Mouse (Mus musculus): ENCODE results near the gene Als2.

The Als2 gene

GRCm38 (mm10) chr1:59166232-59166905, 70.7 kb downstream of the Als2 start:
- DNase-seq (ENCODE audit: low read depth) = no peak

- no peak for DNase-seq (ENCODE audit: low read depth)
These were observed 73.1 kb downstream of the Als2 start for GRCm38 (mm10) chr1:59163918-59164317.

- DNase-seq (ENCODE audit: low read depth) = no peak
These were observed 74.0 kb downstream of the Als2 start, which contains the start of gene Mpp4 for GRCm38 (mm10) chr1:59163030-59163461. Gene Mpp4, minus strand, starts transcription at chr1:59163389.

DNA sequence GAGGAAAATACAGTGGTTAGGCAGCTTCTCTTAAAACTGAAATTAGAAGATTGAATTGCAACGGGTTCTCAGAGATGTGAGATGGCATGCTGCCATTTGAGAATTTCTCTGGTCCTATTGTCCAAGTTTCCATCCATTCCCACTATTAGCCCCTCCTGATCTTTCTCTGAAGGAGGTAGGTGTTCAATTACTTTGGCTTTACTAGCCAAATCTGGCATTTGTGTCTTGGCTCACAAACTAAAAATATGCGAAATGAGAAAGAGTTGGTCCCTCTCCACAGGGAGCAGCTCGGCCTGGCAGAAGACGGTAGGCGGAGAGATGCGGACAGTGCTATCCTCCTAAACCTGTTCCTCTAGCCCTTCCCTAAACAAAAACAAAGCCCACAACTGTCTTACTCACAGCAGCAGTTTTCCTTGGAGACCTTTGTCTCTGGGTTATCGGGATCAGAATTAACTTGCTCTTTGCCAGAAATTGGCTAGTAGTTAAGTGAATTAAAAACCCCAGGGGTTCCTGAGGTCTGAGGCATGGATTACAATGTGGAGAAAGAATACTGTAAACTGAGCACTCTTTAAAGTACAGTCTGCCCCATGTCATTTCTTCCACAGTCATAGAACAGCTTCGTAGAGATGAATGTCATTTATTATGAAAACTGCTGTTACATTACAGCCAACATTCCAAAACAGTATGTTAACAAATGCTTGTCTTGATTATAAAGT, 74.6 kb downstream of the Als2 start:
- DNase-seq (ENCODE audit: low read depth) = no peak

- DNase-seq (ENCODE audit: low read depth) = no peak
These were observed 75.6 kb downstream of the Als2 start for GRCm38 (mm10) chr1:59161396-59161795.

- no peak for DNase-seq (ENCODE audit: low read depth)
These were observed 76.2 kb downstream of the Als2 start for GRCm38 (mm10) chr1:59160871-59161270.

DNA sequence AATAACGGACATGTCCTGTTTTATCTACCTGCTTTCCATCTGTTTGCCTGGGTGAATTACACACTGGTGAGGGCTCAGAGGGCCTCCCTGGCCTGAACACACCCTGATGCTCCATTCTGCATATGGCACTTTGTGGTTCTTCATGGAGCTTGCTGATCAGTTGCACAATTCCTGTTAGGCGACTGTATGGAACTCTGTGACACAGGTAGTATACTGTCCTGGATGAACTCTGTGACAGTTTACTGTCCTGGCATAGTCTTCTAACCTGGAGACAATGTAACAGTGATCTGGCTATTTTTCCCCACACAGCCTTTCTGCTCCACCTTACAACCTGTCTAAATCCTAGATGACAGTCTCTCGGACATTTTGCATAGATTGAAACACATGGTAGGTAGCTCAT, 77.9 kb downstream of the Als2 start:
- no peak for DNase-seq (ENCODE audit: low read depth)

GRCm38 (mm10) chr1:59158498-59158897, 78.5 kb downstream of the Als2 start:
- no peak for DNase-seq (ENCODE audit: low read depth)

DNA sequence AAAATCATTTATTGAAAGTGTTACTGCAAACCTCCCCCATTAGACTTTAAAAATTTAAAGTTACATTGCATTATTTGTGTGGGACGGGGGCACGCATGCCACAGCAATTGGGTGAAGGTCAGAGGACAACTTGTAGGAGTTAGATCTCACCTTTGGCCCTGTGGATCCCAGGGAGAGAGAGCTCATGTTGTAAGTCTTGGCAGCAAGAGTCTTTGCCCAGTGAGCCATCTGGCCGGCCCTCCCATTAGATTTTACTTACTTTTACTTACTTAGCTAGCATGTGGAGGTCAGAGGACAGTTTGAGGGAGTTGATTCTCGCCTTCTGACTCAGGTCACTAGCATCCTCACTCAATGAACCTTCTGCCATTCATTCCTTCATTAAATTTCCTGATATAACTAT, 79.2 kb downstream of the Als2 start:
- no peak for DNase-seq (ENCODE audit: low read depth)

GRCm38 (mm10) chr1:59152346-59152745, 84.7 kb downstream of the Als2 start:
- no peak for DNase-seq (ENCODE audit: low read depth)

- peak; percentile 4 for DNase-seq (ENCODE audit: low read depth)
These were observed 86.5 kb downstream of the Als2 start for GRCm38 (mm10) chr1:59150542-59150941.

- peak; percentile 40 for DNase-seq (ENCODE audit: low read depth)
These were observed 92.5 kb downstream of the Als2 start for GRCm38 (mm10) chr1:59144543-59144942.

DNA sequence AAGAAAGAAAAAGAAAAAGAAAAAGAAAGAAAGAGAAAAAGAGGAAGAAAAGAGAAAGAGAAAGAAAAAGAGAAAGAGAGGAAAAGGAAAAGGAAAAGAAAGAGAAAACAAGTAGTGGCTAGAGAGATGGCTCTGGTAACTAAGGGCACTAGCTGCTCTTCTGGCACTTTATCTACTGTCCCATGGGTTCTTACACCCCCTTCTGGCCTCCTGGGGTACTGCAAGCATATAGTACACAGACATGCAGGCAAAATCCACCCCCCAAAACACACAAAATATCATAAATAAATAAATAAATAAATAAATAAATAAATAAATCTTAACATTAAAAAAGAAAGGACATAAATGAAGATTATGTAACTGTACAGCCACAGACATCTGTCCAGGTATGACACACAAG, 94.2 kb downstream of the Als2 start:
- DNase-seq (ENCODE audit: low read depth) = peak; percentile 78

DNA sequence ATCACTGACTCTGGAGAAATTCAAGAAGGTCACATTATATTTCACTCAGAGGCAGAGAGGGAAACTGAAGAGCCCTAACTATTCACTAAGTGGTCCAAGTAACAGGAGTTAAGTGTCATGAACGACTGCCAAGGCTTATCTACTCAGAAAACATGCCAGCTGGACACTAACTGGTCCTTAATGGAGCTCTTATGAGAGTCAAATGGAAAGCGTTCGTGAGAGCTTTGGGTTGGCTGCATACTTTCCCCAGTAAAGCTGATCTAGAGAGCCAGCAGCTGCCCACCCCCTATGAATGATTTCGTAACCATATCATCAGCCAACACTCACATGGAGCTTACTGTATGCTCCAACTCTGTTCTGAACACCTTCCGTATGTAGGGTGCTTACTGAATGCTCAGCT, 102.6 kb downstream of the Als2 start:
- no peak for DNase-seq (ENCODE audit: low read depth)

DNA sequence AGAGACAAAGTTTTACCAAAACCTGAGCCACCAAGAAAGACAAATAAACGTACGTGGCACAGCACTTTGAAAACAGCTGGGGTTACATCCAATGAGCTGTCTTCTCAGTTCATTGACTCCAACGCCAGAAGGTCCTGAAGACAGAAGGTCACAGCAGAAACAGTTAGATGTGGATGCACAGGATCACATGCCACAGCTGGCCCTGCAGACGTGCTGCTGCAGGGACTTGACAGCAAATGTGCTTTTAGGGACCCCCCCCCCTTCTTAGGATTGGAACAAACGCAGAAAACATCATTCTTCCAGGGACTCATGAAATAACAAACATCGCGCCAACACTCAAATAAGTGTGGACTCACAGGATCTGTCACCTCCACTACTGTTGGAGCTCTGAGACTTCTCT, 108.2 kb downstream of the Als2 start:
- DNase-seq (ENCODE audit: low read depth) = no peak

- no peak for DNase-seq (ENCODE audit: low read depth)
These were observed 111.5 kb downstream of the Als2 start for GRCm38 (mm10) chr1:59125558-59125957.

DNA sequence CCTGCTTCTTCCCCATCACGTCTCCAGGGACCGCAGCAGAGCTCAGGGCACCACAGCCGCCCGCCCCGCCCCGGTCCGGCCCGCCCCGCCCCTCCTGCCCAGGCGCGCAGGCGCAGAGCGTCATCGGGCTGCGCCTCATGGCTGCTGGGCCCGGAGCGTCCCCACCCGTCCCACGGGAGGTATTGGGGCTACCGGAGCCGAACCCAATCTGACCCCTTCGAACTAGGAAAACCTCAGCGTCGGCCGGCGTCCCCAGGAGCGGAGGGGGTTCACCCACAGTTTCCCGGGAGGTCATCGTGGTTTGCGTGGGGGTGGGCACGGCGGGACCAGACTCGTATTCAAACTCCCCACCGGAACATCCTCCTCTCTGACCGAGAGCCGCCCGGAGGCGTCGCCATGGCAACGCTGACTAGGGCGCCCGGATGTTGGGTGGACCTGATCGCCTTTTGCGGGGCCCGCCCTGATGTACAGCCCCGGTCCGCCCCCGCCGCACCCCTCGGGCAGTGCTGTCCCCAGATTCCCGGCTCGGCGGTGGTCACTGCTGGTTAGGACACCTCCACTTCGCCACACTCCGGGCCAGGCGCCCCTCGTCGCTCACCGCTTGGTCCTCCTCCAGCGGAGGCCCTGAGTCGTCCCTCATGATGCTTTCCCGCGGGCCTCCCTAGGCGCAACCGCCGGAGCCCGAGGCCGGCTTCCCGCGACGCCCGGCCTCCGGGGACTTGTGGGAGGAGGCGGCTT, 117.1 kb downstream of the Als2 start, which contains the start of gene Tmem237:
Tmem237 (minus strand) TSS at position 689 of the 738 bp plus-strand sequence.
- DNase-seq (ENCODE audit: low read depth) = peak; percentile 88
